Mouse (Mus musculus) G1E (cell line): ENCODE measurements around the gene Gaa. TPM values are rescaled to one million over a fixed set of nuclear protein-coding genes. Genes with fewer than 3 reads are reported as not detected.
A peak's percentile ranks its signal among the peaks of the same experiment; 100 is the strongest.

Experiments
- ATAC-seq: 2 replicates; pipeline ENCODE4 v1.8.0; 2016; ENCODE audit warnings: mild to moderate bottlenecking; ENCODE audit not compliant: insufficient number of reproducible peaks, poor library complexity, low FRiP score, severe bottlenecking; ENCODE audit errors: extremely low read depth
- DNase-seq: peaks from one replicate; pipeline ENCODE4 v3.0.0; 2012; ENCODE audit warnings: low spot score
- H3K27me3 ChIP-seq: 2 replicates; pipeline ENCODE4 v1.6.1; 2012; ENCODE audit warnings: mild to moderate bottlenecking, low read length, inconsistent platforms; ENCODE audit not compliant: insufficient read depth
- H3K36me3 ChIP-seq: replicated peaks from 2 replicates; pipeline ENCODE3; 2012; ENCODE audit warnings: mild to moderate bottlenecking, inconsistent platforms
- H3K4me1 ChIP-seq: 2 replicates; pipeline ENCODE4 v1.6.1; 2012; ENCODE audit warnings: low read depth, low read length, inconsistent platforms, mixed read lengths; ENCODE audit not compliant: insufficient read depth
- H3K4me3 ChIP-seq: 2 replicates; pipeline ENCODE4 v1.5.1; 2012; ENCODE audit warnings: low read depth, mild to moderate bottlenecking, inconsistent platforms, low read length, moderate library complexity, mixed read lengths
- H3K9me3 ChIP-seq: replicated peaks from 2 replicates; pipeline ENCODE4 v1.6.1; 2012; ENCODE audit warnings: inconsistent platforms
- CTCF ChIP-seq: IDR thresholded peaks from 2 replicates; pipeline ENCODE4 v1.5.1; 2012; ENCODE audit warnings: low read depth, low read length, inconsistent platforms, mixed read lengths
- GATA1 ChIP-seq: IDR thresholded peaks from 2 replicates; pipeline ENCODE4 v1.6.1; 2012; ENCODE audit warnings: borderline replicate concordance, low read length, inconsistent platforms, mixed read lengths
- GATA2 ChIP-seq: IDR thresholded peaks from 2 replicates; pipeline ENCODE4 v1.6.1; 2012; ENCODE audit warnings: low read depth, low read length, inconsistent platforms, borderline replicate concordance
- POLR2AphosphoS5 ChIP-seq: IDR thresholded peaks from 2 replicates; pipeline ENCODE4 v1.6.1; 2012; ENCODE audit warnings: low read depth, low read length, inconsistent platforms; ENCODE audit not compliant: insufficient replicate concordance
- TAL1 ChIP-seq: conservative IDR thresholded peaks from 2 replicates; pipeline ENCODE4 v1.6.1; 2012; ENCODE audit warnings: low read depth, low read length, inconsistent platforms, mixed read lengths
- polyA plus RNA-seq: library from polyadenylated mRNA; stranded (reverse); fragments of >175 nt; gene quantifications from 2 replicates; pipeline ENCODE4 v1.2.3, GENCODE M21; 2012
- total RNA-seq, 2 experiments: library from RNA; stranded (forward) in 1 of 2; stranded (reverse) in 1 of 2; fragments of 200-1000 nt in 1 of 2; fragments of >200 nt in 1 of 2; fragmentation: Nextera tagmentation in 1 of 2; gene quantifications; 2 replicates each; pipeline ENCODE4 v1.2.3; 2014 to 2017

Gene Gaa
- total and polyA plus RNA-seq, 3 experiments: 27.5 to 102 (median 59.7) TPM

- Histone ChIP-seq H3K36me3 (peaks cover 28% of the 10 kb centered on the region), H3K4me1 (peaks cover 29% of the 10 kb centered on the region), H3K9me3 (no peaks in the 10 kb centered on the region), H3K4me3 (no peak overlapping the region), H3K27me3 (peaks cover 42% of the 10 kb centered on the region)
- DNase-seq: no peak
- TF ChIP-seq CTCF (no peak), POLR2AphosphoS5 (no peak), GATA2 (no peak), TAL1 (no peak), GATA1 (no peak)
- ATAC-seq: no peak
Observed at GRCm38 (mm10) chr11:119300986-119301385, 33.3 kb downstream of the Gaa start.

- no peak overlapping the region for H3K4me3 ChIP-seq
- peak; percentile 42 for ATAC-seq
- peak; percentile 49 for DNase-seq
- H3K36me3 ChIP-seq: no peaks in the 10 kb centered on the region
- TF ChIP-seq TAL1 (no peak), GATA1 (no peak), GATA2 (no peak), CTCF (peak; percentile 71)
- peaks cover 12% of the 10 kb centered on the region for H3K4me1 ChIP-seq
- H3K27me3 ChIP-seq: peaks cover 63% of the 10 kb centered on the region
- no peaks in the 10 kb centered on the region; the same call in 1 of the 2 replicates for H3K9me3 ChIP-seq
Observed at GRCm38 (mm10) chr11:119304904-119305712, 37.4 kb downstream of the Gaa start.

- no peak for TF ChIP-seq GATA1
- no peak for TF ChIP-seq CTCF
- H3K27me3 ChIP-seq: peaks cover 62% of the 10 kb centered on the region
Observed at GRCm38 (mm10) chr11:119306762-119307657, 39.3 kb downstream of the Gaa start.

GRCm38 (mm10) chr11:119307658-119307867 is 39.9 kb downstream of the Gaa start, which contains the start of gene Card14:
Gene Card14, plus strand, starts transcription at chr11:119307768.
- Histone ChIP-seq H3K4me3 (no peak within 1 kb of the TSS), H3K36me3 (no peaks in the 10 kb centered on the region), H3K27me3 (peaks cover 61% of the 10 kb centered on the region), H3K9me3 (no peaks in the 10 kb centered on the region; the same call in 1 of the 2 replicates), H3K4me1 (peaks cover 4% of the 10 kb centered on the region)
- TF ChIP-seq TAL1 (no peak), CTCF (no peak), GATA2 (no peak), POLR2AphosphoS5 (no peak), GATA1 (no peak)
- no peak for DNase-seq
- ATAC-seq: no peak

More at GRCm38 (mm10) chr11:119306762-119307657, 39.3 kb downstream of the Gaa start:
- Histone ChIP-seq H3K9me3 (no peaks in the 10 kb centered on the region; the same call in 1 of the 2 replicates), H3K4me3 (no peak overlapping the region), H3K4me1 (peaks cover 4% of the 10 kb centered on the region), H3K36me3 (no peaks in the 10 kb centered on the region)
- DNase-seq: no peak
- ATAC-seq: no peak

GRCm38 (mm10) chr11:119307916-119308315 is 40.2 kb downstream of the Gaa start:
- no peak for ATAC-seq
- H3K27me3 ChIP-seq: peaks cover 57% of the 10 kb centered on the region
- no peak for DNase-seq
- no peaks in the 10 kb centered on the region for H3K36me3 ChIP-seq
- peaks cover 4% of the 10 kb centered on the region for H3K4me1 ChIP-seq
- no peaks in the 10 kb centered on the region; the same call in 1 of the 2 replicates for H3K9me3 ChIP-seq
- TF ChIP-seq GATA1 (no peak), CTCF (no peak), POLR2AphosphoS5 (no peak), GATA2 (no peak)
- no peak overlapping the region for H3K4me3 ChIP-seq

GRCm38 (mm10) chr11:119310621-119311020 is 42.9 kb downstream of the Gaa start:
- TF ChIP-seq POLR2AphosphoS5: no peak
- no peak for TF ChIP-seq GATA1
- no peak for TF ChIP-seq TAL1
- no peak for TF ChIP-seq GATA2
- TF ChIP-seq CTCF: no peak
- no peak for ATAC-seq
- no peak overlapping the region for H3K4me3 ChIP-seq
- H3K36me3 ChIP-seq: no peaks in the 10 kb centered on the region
- no peaks in the 10 kb centered on the region; the same call in 1 of the 2 replicates for H3K9me3 ChIP-seq
- H3K4me1 ChIP-seq: no peaks in the 10 kb centered on the region; the same call in 1 of the 2 replicates
- H3K27me3 ChIP-seq: peaks cover 48% of the 10 kb centered on the region
- DNase-seq: no peak
